Mouse (Mus musculus): ENCODE measurements at regions not wholly inside any gene's neighbourhood (a gene's known extent, or its start where the extent isn't known, plus 50 kb on each side); places are given as distances from the start of the nearest gene placed in this dataset.
A peak's percentile ranks its signal among the peaks of the same experiment; 100 is the strongest.

GRCm38 (mm10) chr10:110840864-110841263 is 78.7 kb upstream of the Csrp2 start:
- DNase-seq, result peak in 1 of 2 experiments; percentile 15

- DNase-seq, result no peak
Observed at GRCm38 (mm10) chr10:110841670-110842069, 77.9 kb upstream of the Csrp2 start.

GRCm38 (mm10) chr10:110854663-110855163 is 64.9 kb upstream of the Csrp2 start:
- peak in 1 of 2 experiments; percentile 6 for DNase-seq

GRCm38 (mm10) chr10:110855645-110856383 is 63.8 kb upstream of the Csrp2 start:
- peak; percentile 69 to 78 for DNase-seq

- DNase-seq, result no peak
Observed at GRCm38 (mm10) chr10:110857320-110858097, 62.1 kb upstream of the Csrp2 start.

GRCm38 (mm10) chr10:110858098-110858360 is 61.6 kb upstream of the Csrp2 start:
- no peak for DNase-seq

GRCm38 (mm10) chr10:110858407-110858920 is 61.1 kb upstream of the Csrp2 start:
- DNase-seq, result no peak

- no peak for DNase-seq
Observed at GRCm38 (mm10) chr10:110859307-110859706, 60.3 kb upstream of the Csrp2 start.
